Mouse (Mus musculus) spleen, adult 12 weeks (tissue): ENCODE measurements around the gene Wtip.
"Not testable (repeated sequence)": the region's sequence is repeated elsewhere in the genome, so short reads cannot be mapped to it uniquely, and the experiment has no call there.

Experiments used
- DNase-seq: peaks from one replicate; pipeline ENCODE4 v3.0.0; 2022; ENCODE audit warnings: low spot score

Gene Wtip

GRCm38 (mm10) chr7:34116601-34117000 lies 16.5 kb downstream of the Wtip start:
- no peak for DNase-seq

GRCm38 (mm10) chr7:34109190-34109589 lies 23.9 kb downstream of the Wtip start:
- no peak for DNase-seq

GRCm38 (mm10) chr7:34101276-34101675 lies 31.8 kb downstream of the Wtip start:
- no peak for DNase-seq

GRCm38 (mm10) chr7:34100002-34100401 lies 33.1 kb downstream of the Wtip start:
- no peak for DNase-seq

GRCm38 (mm10) chr7:34094911-34095481 lies 38.1 kb downstream of the Wtip start, which contains the start of gene Scgb1b30:
TSS of gene Scgb1b30 (plus strand) at chr7:34095431.
- no peak for DNase-seq

GRCm38 (mm10) chr7:34068132-34068531 lies 64.9 kb downstream of the Wtip start:
- DNase-seq = not testable (repeated sequence)
